Mouse (Mus musculus) lung, postnatal 0 days (tissue): Measurements from ENCODE around the gene Pla2g15.

ENCODE experiments used
- CTCF ChIP-seq: IDR thresholded peaks from 2 replicates; pipeline ENCODE4 v1.5.1; 2016; ENCODE audit warnings: antibody characterized with exemption, mild to moderate bottlenecking
- EP300 ChIP-seq: IDR thresholded peaks from 2 replicates; pipeline ENCODE4 v1.6.1; 2016; ENCODE audit warnings: antibody characterized with exemption, mild to moderate bottlenecking, control low read depth

DNA sequence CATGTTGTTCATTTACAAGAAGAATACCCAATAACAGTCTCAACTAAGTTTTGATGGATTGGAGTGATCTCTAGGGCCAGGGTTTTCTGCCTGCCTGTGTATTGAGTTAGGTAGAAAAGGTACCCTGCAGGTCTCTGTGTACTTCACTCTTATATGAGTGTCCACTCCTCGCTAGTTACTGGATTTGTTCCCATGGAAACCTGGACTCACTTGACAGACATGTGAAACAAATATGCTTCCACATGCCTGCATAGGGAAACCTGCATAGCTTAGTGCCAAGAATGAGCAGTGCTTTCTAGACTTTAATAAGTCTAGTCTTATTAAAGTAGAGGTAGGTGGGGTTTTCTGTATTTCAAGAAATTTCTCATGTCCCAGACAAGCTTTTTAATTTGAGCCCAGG, 26.7 kb downstream of the Pla2g15 start:
- TF ChIP-seq EP300 (no peak), CTCF (no peak)
